Comparison of ENCODE assay signal across 33 mouse cellular contexts in the genomic region with DNA sequence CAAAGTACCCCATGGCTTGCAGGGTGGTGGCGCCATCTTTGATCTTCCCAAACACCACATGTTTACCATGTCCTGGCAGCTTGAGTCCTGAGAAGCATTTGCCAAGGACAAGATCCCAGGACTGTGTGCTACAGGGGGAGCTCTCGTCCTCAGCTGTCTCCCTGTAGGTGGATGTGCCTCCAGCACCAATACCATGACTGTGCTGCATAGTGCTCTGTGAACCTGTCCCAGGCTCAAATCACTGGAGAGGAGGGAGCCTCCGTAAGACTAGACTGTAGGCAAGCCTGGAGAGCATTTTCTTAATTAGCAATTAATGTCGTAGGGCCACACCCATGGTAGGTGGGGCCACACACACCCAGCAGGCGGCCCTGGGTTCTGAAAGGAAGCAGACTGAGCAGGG. TPM values are rescaled to one million over a fixed set of nuclear protein-coding genes. Genes with fewer than 3 reads are reported as not detected.
"Had no signal": no experiment of that assay in that cellular context is flagged by ENCODE, and none has a peak within 500 bp of the region (broad histone marks: within the 10 kb centered on the region; RNA-seq: fewer than 3 reads in every experiment).

No protein-coding gene starts in this region.

- H3K9me3 ChIP-seq: heart, embryonic 15.5 days; hindbrain, embryonic 15.5 days; intestine, embryonic 15.5 days; kidney, embryonic 15.5 days; limb, embryonic 10.5 days; liver, embryonic 13.5 days; liver, embryonic 15.5 days had no signal

- H3K4me2 ChIP-seq: heart, embryonic 13.5 days; heart, embryonic 15.5 days; hindbrain, embryonic 13.5 days; hindbrain, embryonic 15.5 days; intestine, embryonic 15.5 days; kidney, embryonic 15.5 days; limb, embryonic 12.5 days; liver, embryonic 11.5 days; liver, embryonic 13.5 days; liver, embryonic 15.5 days had no signal

- H3K27me3 ChIP-seq: intestine, embryonic 15.5 days had no signal

- ATAC-seq: hindbrain, postnatal 0 days; intestine, embryonic 15.5 days; liver, postnatal 0 days had no signal

- H3K27ac ChIP-seq: heart, adult 2 months; heart, embryonic 13.5 days; heart, embryonic 15.5 days; hindbrain, embryonic 13.5 days; hindbrain, embryonic 15.5 days; hindbrain, postnatal 0 days; intestine, embryonic 15.5 days; kidney, embryonic 15.5 days; kidney, postnatal 0 days; limb, embryonic 10.5 days; limb, embryonic 12.5 days; liver, embryonic 13.5 days; liver, embryonic 15.5 days had no signal

- H3K4me3 ChIP-seq: heart, adult 2 months; heart, embryonic 13.5 days; heart, embryonic 15.5 days; hindbrain, embryonic 13.5 days; hindbrain, embryonic 15.5 days; intestine, embryonic 15.5 days; kidney, embryonic 15.5 days; limb, embryonic 10.5 days; limb, embryonic 12.5 days; liver, embryonic 13.5 days; liver, embryonic 15.5 days had no signal

- H3K4me1 ChIP-seq: heart, embryonic 13.5 days; heart, embryonic 15.5 days; hindbrain, embryonic 13.5 days; hindbrain, embryonic 15.5 days; intestine, embryonic 15.5 days; kidney, embryonic 15.5 days; limb, embryonic 10.5 days; limb, embryonic 12.5 days; liver, embryonic 13.5 days; liver, embryonic 15.5 days had no signal

- H3K36me3 ChIP-seq: heart, embryonic 13.5 days; heart, embryonic 15.5 days; hindbrain, embryonic 13.5 days; hindbrain, embryonic 15.5 days; intestine, embryonic 15.5 days; kidney, embryonic 15.5 days; limb, embryonic 10.5 days; limb, embryonic 12.5 days; liver, embryonic 13.5 days; liver, embryonic 15.5 days had no signal

- H3K9ac ChIP-seq: heart, embryonic 13.5 days; heart, embryonic 15.5 days; hindbrain, embryonic 13.5 days; hindbrain, embryonic 15.5 days; intestine, embryonic 15.5 days; kidney, embryonic 15.5 days; limb, embryonic 12.5 days; liver, embryonic 13.5 days; liver, embryonic 15.5 days; liver, postnatal 0 days had no signal

- DNase-seq: gastrocnemius, postnatal 14 days; gastrocnemius, postnatal 36 days; heart, adult 2 months; heart, postnatal 14 days; heart, postnatal 36 days; kidney, adult 11 months; kidney, adult 2 months; kidney, adult 9 months; kidney, postnatal 14 days; kidney, postnatal 36 days; layer of hippocampus, adult 9-11 months; layer of hippocampus, postnatal 36 days; liver; liver, embryonic 13.5 days; liver, postnatal 0 days had no signal

RNA-seq across cellular contexts. Expression of gene Cbr3, which starts 6.6 kb away (rescaled TPM):
- total RNA-seq: hematopoietic stem cell, adult 5-6 weeks had no signal

RNA-seq across cellular contexts. Expression of gene Gm5678, which starts 48.5 kb away (rescaled TPM):
- total RNA-seq: hematopoietic stem cell, adult 5-6 weeks; hindbrain, postnatal 0 days had no signal
- polyA plus RNA-seq: gonadal fat pad, adult 2 months; heart, adult 2 months; heart, embryonic 13.5 days; heart, embryonic 15.5 days; heart, postnatal 0 days; hindbrain, embryonic 11.5 days; hindbrain, embryonic 13.5 days; hindbrain, embryonic 15.5 days; hindbrain, postnatal 0 days; intestine, embryonic 15.5 days; kidney, adult 2 months; kidney, embryonic 15.5 days; kidney, postnatal 0 days; large intestine, adult 2 months; limb, embryonic 10.5 days; limb, embryonic 12.5 days; limb, embryonic 14.5 days; liver, embryonic 11.5 days; liver, embryonic 13.5 days; liver, embryonic 15.5 days; liver, postnatal 0 days had no signal
